Mouse (Mus musculus) E14TG2a.4 (cell line): ENCODE data around the gene Igsf21.

Experiments
- CTCF ChIP-seq: conservative IDR thresholded peaks from 2 replicates; pipeline ENCODE4 v1.5.1; 2014; ENCODE audit warnings: low read length
- NANOG ChIP-seq: IDR thresholded peaks from 2 replicates; pipeline ENCODE4 v1.6.1; 2014; ENCODE audit warnings: borderline replicate concordance, low read length, mixed read lengths

DNA sequence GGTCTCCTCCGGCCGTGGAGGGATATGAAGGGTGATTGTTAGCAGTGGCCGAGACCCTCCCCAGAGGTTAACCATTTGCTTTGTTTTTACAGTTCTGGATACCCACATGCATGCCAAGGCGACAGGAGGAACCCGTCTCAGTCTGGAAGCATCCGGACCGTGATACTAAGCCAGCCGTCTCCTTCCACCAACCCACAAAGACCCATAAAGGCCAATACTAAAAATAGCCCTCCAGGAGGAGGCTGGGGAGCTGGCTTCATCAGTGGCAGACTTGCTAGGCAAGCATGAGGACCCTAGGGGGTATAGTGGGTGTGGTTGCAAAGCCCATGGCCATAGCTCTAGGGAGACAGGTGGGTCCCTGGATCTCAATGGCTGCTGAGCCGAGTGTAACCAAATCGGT is 41.8 kb downstream of the Igsf21 start:
- TF ChIP-seq CTCF: no peak
- no peak for TF ChIP-seq NANOG
